Mouse (Mus musculus): ENCODE measurements around the gene Ankrd66. TPM values are rescaled to one million over a fixed set of nuclear protein-coding genes. Genes with fewer than 3 reads are reported as not detected.
"Not testable (repeated sequence)": the region's sequence is repeated elsewhere in the genome, so short reads cannot be mapped to it uniquely, and the experiment has no call there.

The Ankrd66 gene
- total RNA-seq, 2 experiments from 2014 or later, result 0.51 TPM; not detected in 1

DNA sequence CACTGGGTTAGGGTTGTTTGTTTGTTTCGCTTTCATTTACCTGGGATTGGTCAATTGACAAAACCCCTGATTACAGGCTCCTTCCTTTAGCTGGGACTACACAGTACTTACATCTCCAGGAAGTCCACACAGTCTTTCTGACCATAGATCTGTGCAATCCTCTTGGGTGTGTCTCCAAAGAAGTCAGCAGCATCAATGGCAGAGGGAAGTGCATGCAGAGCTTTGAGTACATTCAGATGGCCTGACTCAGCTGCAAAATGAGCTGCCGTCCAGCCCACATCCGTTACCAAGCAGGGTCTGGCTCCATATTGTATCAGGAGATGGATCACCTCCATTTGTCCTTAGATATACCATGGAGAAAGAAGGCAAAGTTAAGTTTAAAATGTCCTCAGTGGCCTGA, 4.7 kb downstream of the Ankrd66 start:
- no peak for DNase-seq (ENCODE audit: low spot score in 2 of 2)

DNA sequence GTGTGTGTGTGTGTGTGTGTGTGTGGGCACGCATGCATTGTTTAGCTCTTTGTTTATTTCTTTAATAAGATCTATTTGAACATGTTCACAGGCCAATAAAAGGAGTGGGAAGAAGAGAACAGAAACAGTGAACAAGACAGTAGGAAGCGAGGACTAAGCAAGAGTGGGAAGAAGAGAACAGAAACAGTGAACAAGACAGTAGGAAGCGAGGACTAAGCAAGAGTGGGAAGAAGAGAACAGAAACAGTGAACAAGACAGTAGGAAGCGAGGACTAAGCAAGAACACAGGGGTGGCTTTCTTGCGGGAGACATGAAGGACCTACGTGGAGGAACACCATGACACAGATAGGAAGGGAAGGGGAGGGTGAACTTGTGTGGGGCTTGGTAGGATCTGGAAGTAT, 6.6 kb downstream of the Ankrd66 start:
- DNase-seq (ENCODE audit: low spot score in 2 of 2), result not testable (repeated sequence)

DNA sequence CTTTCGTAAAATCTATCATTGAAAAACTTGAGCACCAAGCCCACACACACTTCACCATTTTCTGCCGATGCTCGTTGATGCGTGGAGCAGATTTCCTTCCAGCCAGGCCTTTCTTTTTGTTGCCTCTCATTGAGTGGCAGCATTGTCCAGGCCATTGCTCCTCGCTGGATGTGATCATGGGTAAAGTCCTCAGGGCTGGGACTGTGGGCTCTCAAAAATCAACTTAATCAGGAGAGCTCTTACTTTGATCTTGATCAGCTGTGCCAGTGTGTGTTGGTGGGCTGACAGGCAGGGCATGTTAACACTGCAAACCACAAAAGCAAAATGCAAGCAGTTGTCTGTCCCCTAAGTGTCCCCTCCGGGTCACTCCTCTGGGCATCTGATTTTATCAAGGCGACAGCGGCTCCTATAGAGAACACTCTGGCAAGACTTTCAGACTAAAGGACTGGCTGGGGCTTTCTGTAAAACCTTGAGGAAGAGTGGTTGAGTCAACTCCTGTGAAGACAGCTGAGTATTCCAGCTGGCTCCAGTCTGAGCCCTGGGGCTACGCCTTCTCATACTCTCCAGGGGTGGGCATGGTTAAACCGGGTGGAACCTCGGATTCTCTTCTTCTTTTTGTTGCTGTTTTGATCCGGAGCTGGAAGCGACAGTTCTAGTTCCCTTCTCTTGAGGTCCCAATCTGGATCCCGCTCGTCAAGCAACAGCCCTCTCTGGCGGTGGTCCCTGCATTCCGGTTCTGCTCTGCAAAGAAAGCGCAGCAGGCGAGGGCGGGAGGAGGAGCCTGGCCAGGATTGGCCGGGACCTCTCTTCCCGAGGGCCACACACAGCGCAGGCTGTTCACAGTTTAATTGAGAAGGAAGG, 8.8 kb downstream of the Ankrd66 start:
- DNase-seq (ENCODE audit: low spot score in 2 of 2), result peak; percentile 25 to 28

DNA sequence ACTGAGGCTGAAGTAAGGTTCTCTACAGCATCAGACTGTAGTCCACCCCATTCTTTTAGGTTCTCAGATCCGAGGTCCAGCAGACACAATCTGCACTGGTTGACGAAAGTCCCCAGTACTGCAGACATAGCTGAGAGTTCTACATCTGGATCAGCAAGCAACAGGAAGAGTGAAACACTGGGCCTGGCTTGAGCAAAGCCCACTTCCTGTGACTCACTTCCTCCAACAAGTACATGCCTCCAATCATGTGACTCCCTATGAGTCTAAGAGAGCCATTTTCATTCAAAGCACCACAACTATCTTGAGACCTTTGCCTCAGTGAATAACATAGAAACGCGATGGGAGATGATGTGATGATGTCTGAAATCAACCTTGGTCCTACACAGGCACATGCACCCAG, 12.2 kb downstream of the Ankrd66 start:
- no peak for DNase-seq (ENCODE audit: low spot score in 2 of 2)

DNA sequence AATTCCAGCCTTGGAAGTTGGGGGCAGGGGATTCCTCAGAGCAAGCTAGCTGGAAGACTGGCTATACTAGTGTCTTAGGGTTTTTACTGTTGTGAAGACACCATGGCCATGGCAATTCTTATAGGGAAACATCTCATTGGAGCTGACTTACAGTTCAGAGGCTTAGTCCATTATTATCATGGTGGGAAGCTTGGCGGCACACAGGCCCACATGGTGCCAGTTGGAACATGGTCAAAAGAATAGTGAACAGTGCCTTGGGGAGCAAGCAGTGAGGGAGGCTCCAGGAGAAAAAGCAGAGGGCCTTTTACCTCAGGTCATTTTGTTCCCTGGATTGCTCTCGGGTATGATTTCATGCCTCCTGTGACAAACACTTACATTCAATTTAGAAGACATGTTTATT, 12.9 kb downstream of the Ankrd66 start:
- peak; percentile 17 to 39 for DNase-seq (ENCODE audit: low spot score in 2 of 2)

DNA sequence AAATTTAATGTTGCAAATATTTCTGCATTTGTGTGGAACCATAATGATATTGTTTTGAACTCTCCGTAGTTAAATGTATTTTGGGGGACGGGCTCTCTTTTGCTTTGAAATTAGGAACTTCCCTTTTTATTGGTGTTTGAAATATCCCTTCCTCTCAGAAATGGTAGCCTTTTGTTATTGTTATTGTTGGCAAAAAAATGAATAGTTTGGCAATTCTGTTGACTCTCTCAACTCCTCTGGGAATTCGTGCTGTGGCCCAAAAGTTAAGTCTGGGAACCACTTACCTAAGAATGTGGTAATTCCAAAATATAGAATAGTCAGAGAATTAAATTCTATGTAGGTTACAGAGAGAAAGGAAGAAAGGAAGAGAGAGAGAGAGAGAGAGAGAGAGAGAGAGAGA, 23.3 kb downstream of the Ankrd66 start:
- DNase-seq (ENCODE audit: low spot score in 2 of 2), result no peak

DNA sequence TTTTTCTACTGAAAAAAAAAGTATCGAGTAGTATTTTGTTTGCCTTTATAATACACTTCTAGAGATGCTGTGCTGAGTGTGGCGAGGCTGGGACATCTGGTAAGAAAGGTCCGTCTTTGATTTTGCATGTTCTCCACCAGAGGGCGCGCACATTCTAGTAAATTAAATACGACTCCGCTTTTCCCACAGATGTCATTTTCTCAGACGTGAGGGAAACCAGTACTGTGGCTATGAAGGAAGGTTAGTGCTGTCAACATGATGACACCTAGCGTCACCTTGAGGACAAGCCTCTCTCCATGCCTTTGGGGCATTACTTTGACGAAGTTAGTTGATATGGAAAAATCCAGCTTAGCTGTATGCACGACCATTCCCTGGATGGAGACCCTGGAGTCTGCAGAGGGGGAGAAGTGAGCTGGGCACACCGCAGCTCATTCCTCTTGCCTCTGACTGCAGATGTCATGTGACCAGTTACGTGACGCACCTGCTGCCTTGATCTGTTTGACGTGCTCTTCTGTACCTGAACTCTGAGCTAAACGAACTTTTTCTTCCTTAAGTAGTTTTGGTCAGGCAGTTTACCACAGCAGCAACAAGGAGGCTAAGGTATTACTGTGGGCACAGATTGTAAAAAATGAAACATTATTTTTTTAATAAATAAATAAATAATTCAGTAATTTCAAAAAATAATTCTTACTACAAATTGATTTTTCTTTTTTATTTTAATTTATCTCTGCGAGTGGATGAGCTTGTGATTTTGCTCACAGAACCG, 24.6 kb downstream of the Ankrd66 start:
- DNase-seq (ENCODE audit: low spot score in 2 of 2), result peak; percentile 58 to 85

DNA sequence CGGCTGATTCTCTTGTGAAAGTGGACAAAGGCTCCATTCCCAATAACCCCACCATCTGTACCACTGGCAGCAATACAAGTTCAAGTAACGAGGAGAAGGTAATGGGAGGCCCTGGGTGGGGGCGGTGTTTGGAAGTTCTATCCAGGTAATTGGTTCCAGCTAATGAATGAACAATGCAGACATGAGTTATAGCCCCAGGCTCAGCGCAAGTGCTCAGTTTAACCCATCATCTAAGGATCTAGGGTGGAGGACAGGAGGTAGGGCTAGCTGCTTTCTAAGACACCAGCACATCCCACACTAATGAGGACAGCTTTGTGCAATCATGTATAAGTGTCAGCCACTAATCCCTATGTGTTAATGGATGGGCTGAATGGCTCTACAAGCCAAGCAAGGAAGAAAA, 32.7 kb downstream of the Ankrd66 start:
- no peak for DNase-seq (ENCODE audit: low spot score in 2 of 2)

DNA sequence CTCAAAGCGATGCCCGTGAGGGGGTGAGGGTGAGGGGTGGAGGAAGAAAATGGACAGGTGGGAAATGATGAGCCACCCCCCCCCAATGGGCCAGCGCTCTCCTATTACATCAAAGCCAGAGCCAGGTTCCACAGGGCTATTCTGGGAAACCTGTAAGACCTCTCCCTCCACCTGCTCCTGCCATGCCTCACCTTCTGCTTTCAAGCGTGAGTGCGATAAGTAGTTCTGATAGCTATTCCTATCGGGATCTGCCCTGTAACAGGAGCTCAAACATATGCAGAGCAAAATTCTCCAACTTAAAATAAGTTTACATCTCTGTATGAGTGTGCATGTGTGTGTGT, 38.9 kb downstream of the Ankrd66 start:
- no peak for DNase-seq (ENCODE audit: low spot score in 2 of 2)

DNA sequence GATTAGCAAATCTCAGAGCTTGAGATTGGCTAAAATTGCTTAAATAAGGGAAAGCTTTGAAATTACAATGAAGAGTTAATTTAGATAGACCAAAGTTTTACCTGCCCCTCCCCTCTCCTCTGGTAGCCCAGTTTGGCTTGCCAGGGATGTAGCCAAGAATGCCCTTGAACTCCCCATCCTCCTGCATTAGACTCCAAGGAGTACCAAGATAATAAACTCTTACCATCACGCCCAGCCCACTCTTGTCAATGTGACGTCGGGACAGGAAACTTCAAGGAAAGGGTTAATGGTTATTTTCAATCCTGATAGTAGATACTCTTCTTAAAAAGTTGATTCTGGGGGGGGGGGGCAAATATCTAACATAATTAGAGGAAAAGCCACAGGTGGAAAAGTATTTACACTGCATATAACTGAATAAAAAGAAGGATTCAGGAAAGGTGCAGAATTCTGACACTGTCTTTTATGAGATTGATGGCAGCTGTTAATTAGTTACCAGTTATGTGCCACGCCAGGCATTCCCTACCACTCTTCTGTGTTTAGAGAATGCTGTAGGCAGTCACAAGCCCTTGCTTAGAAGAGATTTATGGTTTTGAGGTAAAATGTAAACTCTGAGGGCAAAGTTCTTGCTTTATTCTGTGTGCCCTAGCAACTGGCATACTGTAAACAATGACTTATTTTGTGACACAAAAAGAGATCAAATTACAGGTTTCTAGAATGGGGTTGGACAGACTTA, 39.4 kb downstream of the Ankrd66 start:
- no peak for DNase-seq (ENCODE audit: low spot score in 2 of 2)

DNA sequence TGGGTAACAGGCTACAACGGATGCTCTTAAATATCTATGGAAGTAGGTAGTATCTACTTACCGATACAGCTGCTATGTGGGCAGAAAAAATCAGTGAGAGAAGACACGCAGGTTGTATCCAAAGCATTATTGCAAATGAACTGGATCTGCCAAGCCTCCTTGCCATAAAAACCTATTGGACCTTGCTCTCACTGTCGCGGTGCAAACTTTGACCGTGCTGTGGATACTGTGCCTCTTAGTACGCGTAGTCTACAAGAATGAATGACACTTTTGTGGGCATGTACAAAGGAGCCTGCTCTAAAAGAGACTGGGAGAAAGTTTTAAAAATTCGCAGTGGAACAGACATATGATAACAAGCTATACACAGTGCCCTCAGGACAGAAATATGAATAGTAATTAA, 40.8 kb downstream of the Ankrd66 start, which contains the start of gene Mep1a:
Mep1a (minus strand) TSS at position 221 of the 400 bp plus-strand sequence.
- DNase-seq (ENCODE audit: low spot score in 2 of 2), result no peak

DNA sequence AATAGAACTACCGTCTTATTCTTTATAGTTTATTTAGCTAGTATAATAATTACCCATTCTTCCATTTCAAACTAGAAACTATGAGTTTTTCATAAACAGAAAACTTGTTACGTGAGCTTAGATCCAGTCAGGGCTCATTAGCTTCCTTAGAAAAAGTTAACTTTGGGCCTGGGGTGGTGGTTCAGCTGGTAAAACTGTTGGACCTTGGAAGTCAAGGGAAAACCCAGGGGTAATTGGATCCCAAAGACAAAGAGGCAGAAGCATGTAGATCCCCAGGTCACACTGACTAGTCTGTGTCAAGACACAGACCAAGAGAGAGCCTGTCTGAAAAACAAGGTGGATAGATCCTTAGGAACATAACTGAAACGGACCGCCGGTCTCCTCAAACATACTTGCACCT, 41.8 kb downstream of the Ankrd66 start:
- no peak for DNase-seq (ENCODE audit: low spot score in 2 of 2)

DNA sequence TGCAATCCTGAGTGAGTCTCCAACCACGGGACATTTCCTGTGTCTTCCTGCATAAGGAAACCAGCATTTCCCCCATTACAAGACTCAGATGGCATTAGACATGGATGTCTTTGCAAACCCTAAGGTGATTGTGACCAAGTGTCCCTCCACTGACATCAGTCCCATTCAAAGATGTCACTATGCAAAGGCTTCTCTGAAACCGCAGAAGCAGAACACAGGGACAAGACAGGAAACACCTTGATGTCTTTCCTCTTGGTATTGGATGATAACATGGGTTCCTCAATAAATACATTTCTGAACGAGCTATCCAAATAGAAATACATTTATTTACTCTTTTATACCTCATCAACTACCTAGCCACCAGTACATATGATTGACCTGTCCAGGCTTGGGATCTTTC, 42.2 kb downstream of the Ankrd66 start:
- DNase-seq (ENCODE audit: low spot score in 2 of 2), result no peak

DNA sequence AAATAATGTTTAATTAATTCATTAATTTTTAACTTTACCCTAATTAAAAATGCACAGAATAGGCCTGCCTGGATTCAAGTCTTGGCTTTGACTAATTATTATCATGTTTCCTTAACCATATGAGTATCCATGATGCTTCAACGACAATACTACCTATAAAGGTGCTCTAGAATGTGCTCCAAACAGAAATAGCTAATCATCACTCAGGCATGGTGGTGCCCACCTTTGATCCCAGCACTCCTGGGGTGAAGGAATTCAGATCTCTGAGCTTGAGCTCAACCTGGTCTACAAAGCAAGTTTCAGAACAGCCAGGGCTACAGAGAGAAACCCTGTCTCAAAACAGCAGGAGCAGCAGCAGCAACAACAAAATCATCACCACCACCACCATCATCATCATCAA, 42.9 kb downstream of the Ankrd66 start:
- DNase-seq (ENCODE audit: low spot score in 2 of 2), result no peak

DNA sequence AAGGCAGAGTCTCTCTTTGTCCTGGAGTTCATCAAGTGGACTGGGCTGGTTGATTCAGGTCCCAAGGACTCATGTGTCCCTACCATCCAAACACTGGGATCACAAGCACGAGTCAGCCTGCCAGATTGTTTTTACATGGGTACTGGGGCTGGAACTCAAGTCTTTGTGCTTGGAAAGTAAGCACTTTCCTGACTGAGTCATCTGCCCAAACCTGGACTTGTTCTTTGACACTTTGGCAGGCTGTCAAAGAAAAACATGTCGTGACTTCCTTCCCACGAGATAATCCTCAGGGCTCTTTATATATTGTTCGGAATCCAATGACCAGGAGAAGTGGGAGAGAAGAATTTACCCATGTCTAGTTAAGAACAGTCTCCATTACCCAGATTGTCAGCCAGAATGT, 45.9 kb downstream of the Ankrd66 start:
- no peak for DNase-seq (ENCODE audit: low spot score in 2 of 2)

DNA sequence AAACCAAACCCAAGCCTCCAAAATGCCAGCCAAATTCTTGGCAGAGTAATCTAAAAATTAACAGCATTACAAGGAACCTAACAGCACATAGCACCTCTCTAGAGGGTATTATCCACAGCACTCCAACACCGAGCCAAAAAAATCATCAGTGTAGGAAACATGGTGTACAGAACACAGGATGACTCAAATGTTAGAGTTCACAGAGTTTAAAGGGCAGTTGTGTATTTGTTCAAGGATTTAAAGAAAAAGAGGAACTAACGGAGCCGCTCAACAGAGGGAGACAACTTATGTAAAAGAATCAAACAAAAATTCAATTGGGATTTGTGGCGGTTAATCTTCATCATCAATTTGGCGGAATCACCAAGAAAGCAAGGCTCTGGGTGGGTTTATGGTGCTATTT, 47.9 kb downstream of the Ankrd66 start:
- DNase-seq (ENCODE audit: low spot score in 2 of 2), result no peak

DNA sequence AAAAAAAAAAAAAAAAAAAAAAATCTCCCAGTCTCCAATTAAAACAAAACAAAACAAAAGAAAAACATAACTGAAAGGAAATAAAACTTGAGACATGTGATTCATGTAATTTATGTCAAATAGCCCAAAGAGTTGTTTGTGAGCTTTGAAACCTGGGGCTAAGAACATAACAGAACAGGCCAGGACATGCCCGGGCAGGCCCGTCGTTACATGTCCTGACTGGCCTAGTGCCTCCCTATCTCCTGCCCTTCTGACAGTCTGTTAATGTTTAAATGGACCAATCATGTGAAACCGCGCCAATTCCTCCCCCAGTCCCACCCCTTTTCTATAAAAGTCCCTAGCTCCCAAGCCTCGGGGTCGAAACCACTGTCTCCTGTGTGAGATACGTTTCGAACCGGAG, 53.1 kb downstream of the Ankrd66 start:
- not testable (repeated sequence) for DNase-seq (ENCODE audit: low spot score in 2 of 2)

DNA sequence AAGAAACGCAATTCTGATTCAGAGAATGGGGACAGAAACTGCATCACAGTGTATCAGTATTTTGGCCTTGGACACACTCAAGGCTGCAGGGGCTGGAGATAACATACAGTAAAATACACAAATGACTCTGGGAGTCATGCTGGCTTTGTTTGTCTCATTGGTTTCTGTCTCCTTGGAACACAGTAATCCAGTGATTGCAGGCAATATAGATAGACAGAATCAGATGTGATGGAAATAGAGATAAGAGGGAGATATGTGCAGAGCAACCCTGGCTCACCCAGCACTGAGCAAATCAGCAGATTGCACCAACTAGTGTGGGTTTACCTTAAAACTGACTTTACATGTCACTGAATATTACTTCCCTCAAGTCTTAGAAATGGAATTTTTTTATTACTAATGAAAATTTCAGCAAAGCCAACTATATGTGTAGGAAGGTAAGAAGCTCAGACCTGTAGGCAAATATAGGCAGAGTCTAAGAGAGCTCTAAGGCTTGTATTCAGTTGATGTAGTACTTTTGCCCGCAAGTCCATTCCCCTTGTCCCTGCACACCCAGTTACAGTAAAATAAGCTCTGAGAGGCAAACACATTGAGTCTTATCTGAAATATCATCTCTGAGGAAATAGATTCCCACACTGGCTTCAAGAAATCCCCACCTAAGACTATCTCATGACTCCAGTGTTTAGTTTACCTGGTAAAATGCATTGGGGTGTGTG, 54.8 kb downstream of the Ankrd66 start:
- no peak for DNase-seq (ENCODE audit: low spot score in 2 of 2)

DNA sequence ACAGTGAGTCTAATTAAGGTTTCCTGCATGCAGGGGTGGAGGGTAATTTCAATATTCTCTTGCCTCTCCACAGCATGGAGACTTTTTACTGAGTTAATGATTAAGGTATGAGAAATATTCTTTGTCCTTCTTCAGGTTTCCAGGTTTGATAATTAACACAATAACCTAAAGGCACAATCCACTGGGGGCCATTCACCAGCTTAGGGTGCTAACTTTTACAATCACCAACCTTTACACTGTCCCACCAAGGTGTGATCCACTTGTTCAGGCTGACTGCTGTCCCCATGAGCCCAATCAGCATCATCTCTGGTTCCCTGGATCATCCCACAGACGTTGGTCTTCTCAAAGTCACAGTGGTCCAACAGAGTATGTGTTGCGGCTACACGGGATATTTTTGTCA, 57.5 kb downstream of the Ankrd66 start:
- no peak for DNase-seq (ENCODE audit: low spot score in 2 of 2)

Data from layer of hippocampus, postnatal 14 days (tissue).